19 mouse cellular contexts compared by ENCODE assay signal in genomic region chr8:77774551-77775335, GRCm38 (mm10). TPM values are rescaled to one million over a fixed set of nuclear protein-coding genes. Genes with fewer than 3 reads are reported as not detected.
A peak's percentile ranks its signal among the peaks of the same experiment; 100 is the strongest.
DNase-seq lines count a peak whose midpoint lies in the region; ATAC-seq and TF ChIP-seq lines count a peak whose summit lies in the region.
"Had no signal": no experiment of that assay in that cellular context is flagged by ENCODE, and none has a peak within 500 bp of the region (broad histone marks: within the 10 kb centered on the region; RNA-seq: fewer than 3 reads in every experiment).

No protein-coding gene starts in this region.

- no peaks in the 10 kb centered on the region for H3K4me1 ChIP-seq in lung, postnatal 0 days (ENCODE audit: insufficient read depth, low read depth, low read length)
- peaks cover 6% of the 10 kb centered on the region; the same call in 1 of the 2 replicates for H3K4me1 ChIP-seq in intestine, embryonic 14.5 days (replicated peaks; ENCODE audit: control insufficient read depth, insufficient read depth, low read length)
- no peaks in the 10 kb centered on the region for H3K4me1 ChIP-seq in stomach, embryonic 15.5 days
- H3K4me1 ChIP-seq in forebrain, embryonic 15.5 days = 0 out of 2 replicates have a peak, but pooled peaks cover 4% of the 10 kb centered on the region
- H3K4me1 ChIP-seq: limb, embryonic 15.5 days had no signal

- no peak for TF ChIP-seq CTCF in lung, postnatal 0 days (IDR thresholded peaks at IDR 0.05)
- no peak for TF ChIP-seq CTCF in gastrocnemius, adult 2 months (IDR thresholded peaks at IDR 0.05)

- no peak overlapping the region for H3K4me3 ChIP-seq in lung, postnatal 0 days (ENCODE audit: low read depth, low read length)
- no peak overlapping the region for H3K4me3 ChIP-seq in intestine, embryonic 14.5 days (ENCODE audit: low read depth, low read length)
- H3K4me3 ChIP-seq in stomach, embryonic 15.5 days (replicated peaks) = no peak overlapping the region
- no peak overlapping the region for H3K4me3 ChIP-seq in forebrain, embryonic 15.5 days
- H3K4me3 ChIP-seq in gastrocnemius, adult 2 months = no peak overlapping the region
- H3K4me3 ChIP-seq: embryonic facial prominence, embryonic 13.5 days; heart, embryonic 15.5 days; hindbrain, embryonic 13.5 days; layer of hippocampus, adult 2 months; limb, embryonic 15.5 days; midbrain, embryonic 12.5 days had no signal

- H3K4me2 ChIP-seq in lung, postnatal 0 days (replicated peaks; ENCODE audit: low read depth, low read length) = no peak overlapping the region
- no peak overlapping the region for H3K4me2 ChIP-seq in intestine, embryonic 14.5 days (ENCODE audit: low read length)
- no peak overlapping the region for H3K4me2 ChIP-seq in stomach, embryonic 15.5 days
- no peak overlapping the region for H3K4me2 ChIP-seq in forebrain, embryonic 15.5 days (replicated peaks)
- H3K4me2 ChIP-seq: embryonic facial prominence, embryonic 13.5 days; heart, embryonic 15.5 days; hindbrain, embryonic 13.5 days; limb, embryonic 15.5 days; midbrain, embryonic 12.5 days had no signal

- no peak for TF ChIP-seq EP300 in lung, postnatal 0 days (IDR thresholded peaks at IDR 0.05)

- no peaks in the 10 kb centered on the region for H3K9me3 ChIP-seq in lung, postnatal 0 days (ENCODE audit: low read length)
- H3K9me3 ChIP-seq in intestine, embryonic 14.5 days (ENCODE audit: control insufficient read depth, low read length) = no peaks in the 10 kb centered on the region
- no peaks in the 10 kb centered on the region for H3K9me3 ChIP-seq in stomach, embryonic 15.5 days
- H3K9me3 ChIP-seq in forebrain, embryonic 15.5 days = no peaks in the 10 kb centered on the region
- H3K9me3 ChIP-seq: embryonic facial prominence, embryonic 13.5 days; heart, embryonic 15.5 days; hindbrain, embryonic 13.5 days; limb, embryonic 15.5 days; midbrain, embryonic 12.5 days had no signal

- 67% methylated on average over 8 of the region's 8 CpGs for WGBS in lung, postnatal 0 days
- 25% methylated on average over 8 of the region's 8 CpGs for WGBS in intestine, embryonic 14.5 days
- WGBS in stomach, embryonic 15.5 days = 42% methylated on average over 8 of the region's 8 CpGs
- 87% methylated on average over 8 of the region's 8 CpGs for WGBS in forebrain, embryonic 15.5 days

- intact Hi-C loops in gastrocnemius, adult 2 months (cut with DNase I) = no loop called here

- H3K36me3 ChIP-seq in lung, postnatal 0 days (ENCODE audit: insufficient read depth, low read length) = no peaks in the 10 kb centered on the region
- no peaks in the 10 kb centered on the region for H3K36me3 ChIP-seq in intestine, embryonic 14.5 days (ENCODE audit: control insufficient read depth, insufficient read depth, low read length)
- no peaks in the 10 kb centered on the region for H3K36me3 ChIP-seq in stomach, embryonic 15.5 days
- H3K36me3 ChIP-seq in forebrain, embryonic 15.5 days = no peaks in the 10 kb centered on the region
- H3K36me3 ChIP-seq: embryonic facial prominence, embryonic 13.5 days; heart, embryonic 15.5 days; hindbrain, embryonic 13.5 days; limb, embryonic 15.5 days; midbrain, embryonic 12.5 days had no signal

- H3K9ac ChIP-seq in lung, postnatal 0 days (replicated peaks; ENCODE audit: low read depth) = no peak overlapping the region
- H3K9ac ChIP-seq in intestine, embryonic 14.5 days (ENCODE audit: low read length) = no peak overlapping the region
- no peak overlapping the region for H3K9ac ChIP-seq in stomach, embryonic 15.5 days
- no peak overlapping the region for H3K9ac ChIP-seq in forebrain, embryonic 15.5 days (replicated peaks)
- H3K9ac ChIP-seq: embryonic facial prominence, embryonic 13.5 days; heart, embryonic 15.5 days; hindbrain, embryonic 13.5 days; limb, embryonic 15.5 days; midbrain, embryonic 12.5 days had no signal

- peak; percentile 47 for ATAC-seq in lung, postnatal 0 days
- peak; percentile 72 for ATAC-seq in intestine, embryonic 14.5 days (replicated peaks; ENCODE audit: low FRiP score, low TSS enrichment, low read depth)
- ATAC-seq in stomach, embryonic 15.5 days (ENCODE audit: insufficient read depth, low FRiP score, low read depth) = peak; percentile 45; the same call in 1 of the 2 replicates
- no peak for ATAC-seq in forebrain, embryonic 15.5 days (replicated peaks)
- ATAC-seq: forebrain, embryonic 14.5 days had no signal

- H3K27ac ChIP-seq in lung, postnatal 0 days (ENCODE audit: low read length) = no peak overlapping the region
- peak overlapping the region; percentile 44; the same call in 1 of the 2 replicates for H3K27ac ChIP-seq in intestine, embryonic 14.5 days (ENCODE audit: low read depth)
- H3K27ac ChIP-seq in stomach, embryonic 15.5 days = peak overlapping the region; percentile 36
- H3K27ac ChIP-seq in forebrain, embryonic 15.5 days (replicated peaks) = no peak overlapping the region
- H3K27ac ChIP-seq in gastrocnemius, adult 2 months = no peak overlapping the region
- H3K27ac ChIP-seq: embryonic facial prominence, embryonic 13.5 days; heart, embryonic 15.5 days; hindbrain, embryonic 13.5 days; layer of hippocampus, adult 2 months; limb, embryonic 15.5 days; midbrain, embryonic 12.5 days had no signal

- DNase-seq in adrenal gland, adult (ENCODE audit: inconsistent age in 2 of 2, low spot score in 1 of 2) = peak; percentile 80 to 89
- DNase-seq in adrenal gland, postnatal 4 days (ENCODE audit: low spot score in 2 of 2) = no peak
- DNase-seq in lung, postnatal 0 days (ENCODE audit: low spot score) = peak; percentile 18
- DNase-seq in lung, postnatal 36 days = no peak
- no peak for DNase-seq in intestine, embryonic 14.5 days (ENCODE audit: low spot score)
- DNase-seq in gastrocnemius, adult 2 months = no peak
- DNase-seq: cerebellum, adult 9-11 months; gastrocnemius, postnatal 25 days; lung, postnatal 10 days; spleen, adult 18-20 months had no signal

- no peaks in the 10 kb centered on the region for H3K27me3 ChIP-seq in lung, postnatal 0 days (replicated peaks; ENCODE audit: insufficient read depth, low read length)
- H3K27me3 ChIP-seq in intestine, embryonic 14.5 days (replicated peaks; ENCODE audit: control insufficient read depth, insufficient read depth, low read length) = no peaks in the 10 kb centered on the region
- no peaks in the 10 kb centered on the region for H3K27me3 ChIP-seq in stomach, embryonic 15.5 days (replicated peaks)
- H3K27me3 ChIP-seq in forebrain, embryonic 15.5 days = no peaks in the 10 kb centered on the region
- H3K27me3 ChIP-seq: embryonic facial prominence, embryonic 13.5 days; heart, embryonic 15.5 days; hindbrain, embryonic 13.5 days; limb, embryonic 15.5 days; midbrain, embryonic 12.5 days had no signal

RNA-seq across cellular contexts. Expression of gene Ednra, which starts 50.5 kb away (rescaled TPM):
- 10 to 100 TPM; 34.8 to 38.0 TPM for total RNA-seq in adrenal gland, postnatal 4 days (2021)
- polyA plus RNA-seq in lung, postnatal 0 days (2015; fragmentation: Nextera tagmentation; extraction: Ambion mirVana) = 54.6 and 57.6 TPM in 2 replicates
- polyA plus RNA-seq in intestine, embryonic 14.5 days (2014; fragmentation: Nextera tagmentation; extraction: Ambion mirVana) = 24.5 and 28.7 TPM in 2 replicates
- polyA plus RNA-seq in stomach, embryonic 15.5 days (2015; fragmentation: Nextera tagmentation; extraction: Ambion mirVana) = 21.6 and 27.9 TPM in 2 replicates
- 4.0 and 4.2 TPM in 2 replicates for polyA plus RNA-seq in forebrain, embryonic 15.5 days (2015; fragmentation: Nextera tagmentation; extraction: Ambion mirVana)
- 1 to 10 TPM; 1.6 to 2.3 TPM for total RNA-seq in gastrocnemius, adult 2 months (2021)

Comparison
In these comparisons a context has a peak if more than half of its experiments do, and no peak if none do; other contexts are left out.
1. DNase-seq: peak in adrenal gland, adult (2 of 2) and lung, postnatal 0 days (single experiment); none in adrenal gland, postnatal 4 days (0 of 2), lung, postnatal 36 days (single experiment), intestine, embryonic 14.5 days (single experiment) and gastrocnemius, adult 2 months (single experiment).
2. H3K27ac ChIP-seq: peak in intestine, embryonic 14.5 days (single experiment) and stomach, embryonic 15.5 days (single experiment); none in lung, postnatal 0 days (single experiment), forebrain, embryonic 15.5 days (single experiment) and gastrocnemius, adult 2 months (single experiment).